Mouse (Mus musculus): ENCODE results near the gene Arhgef5.
"Not testable (repeated sequence)": the region's sequence is repeated elsewhere in the genome, so short reads cannot be mapped to it uniquely, and the experiment has no call there.

Gene Arhgef5

GRCm38 (mm10) chr6:43265363-43266041 is at the start of gene Arhgef5:
Gene Arhgef5, plus strand, starts transcription at chr6:43265582.
- DNase-seq: no peak

GRCm38 (mm10) chr6:43231255-43231654 is 34.1 kb upstream of the Arhgef5 start, which contains the start of gene Olfr47:
Gene Olfr47, plus strand, starts transcription at chr6:43231529.
- not testable (repeated sequence) for DNase-seq

- no peak for DNase-seq
These were observed 23.3 kb upstream of the Arhgef5 start for GRCm38 (mm10) chr6:43242061-43242460.

GRCm38 (mm10) chr6:43247396-43247795 is 18.0 kb upstream of the Arhgef5 start:
- DNase-seq: no peak

GRCm38 (mm10) chr6:43252994-43253393 is 12.4 kb upstream of the Arhgef5 start:
- DNase-seq: no peak

GRCm38 (mm10) chr6:43254193-43254926 is 11.0 kb upstream of the Arhgef5 start:
- DNase-seq: no peak

GRCm38 (mm10) chr6:43260756-43261155 is 4.6 kb upstream of the Arhgef5 start:
- DNase-seq: no peak

GRCm38 (mm10) chr6:43266356-43266755 is 974 bp downstream of the Arhgef5 start:
- no peak for DNase-seq

GRCm38 (mm10) chr6:43272597-43272996 is 7.2 kb downstream of the Arhgef5 start:
- DNase-seq: no peak

- DNase-seq: no peak
These were observed 8.7 kb downstream of the Arhgef5 start for GRCm38 (mm10) chr6:43274123-43274522.

GRCm38 (mm10) chr6:43278247-43278646 is 12.9 kb downstream of the Arhgef5 start:
- no peak for DNase-seq

GRCm38 (mm10) chr6:43280481-43280880 is 15.1 kb downstream of the Arhgef5 start:
- DNase-seq: no peak

GRCm38 (mm10) chr6:43292041-43292440 is 26.7 kb downstream of the Arhgef5 start:
- DNase-seq: no peak

GRCm38 (mm10) chr6:43292471-43293076 is 27.2 kb downstream of the Arhgef5 start:
- no peak for DNase-seq

- no peak for DNase-seq
These were observed 27.8 kb downstream of the Arhgef5 start for GRCm38 (mm10) chr6:43293175-43293574.

- DNase-seq: peak; percentile 45
These were observed 30.5 kb downstream of the Arhgef5 start for GRCm38 (mm10) chr6:43295908-43296307.

GRCm38 (mm10) chr6:43296798-43297507 is 31.6 kb downstream of the Arhgef5 start:
- DNase-seq: peak; percentile 31

GRCm38 (mm10) chr6:43297508-43297850 is 32.1 kb downstream of the Arhgef5 start:
- no peak for DNase-seq

GRCm38 (mm10) chr6:43309454-43309853 is 44.1 kb downstream of the Arhgef5 start, which contains the start of gene Nobox:
Gene Nobox, minus strand, starts transcription at chr6:43309554.
- no peak for DNase-seq

GRCm38 (mm10) chr6:43310071-43310470 is 44.7 kb downstream of the Arhgef5 start:
- no peak for DNase-seq

- no peak for DNase-seq
These were observed 47.2 kb downstream of the Arhgef5 start for GRCm38 (mm10) chr6:43312546-43312945.

GRCm38 (mm10) chr6:43312961-43313656 is 47.7 kb downstream of the Arhgef5 start:
- no peak for DNase-seq

- peak; percentile 94 for DNase-seq
These were observed 68.1 kb downstream of the Arhgef5 start for GRCm38 (mm10) chr6:43333479-43333878.
